Mouse (Mus musculus) common myeloid progenitor, adult 5-6 weeks (primary cell): ENCODE data around the gene Ephb1. TPM values are rescaled to one million over a fixed set of nuclear protein-coding genes. Genes with fewer than 3 reads are reported as not detected.
A peak's percentile ranks its signal among the peaks of the same experiment; 100 is the strongest.

Experiments
- ATAC-seq: replicated peaks from 2 replicates; pipeline ENCODE4 v1.8.0; 2016; ENCODE audit warnings: low read depth, mild to moderate bottlenecking, moderate TSS enrichment, inconsistent platforms; ENCODE audit not compliant: poor library complexity, severe bottlenecking
- total RNA-seq: library from RNA; stranded (forward); fragments of 200-1000, 187-1606 nt; gene quantifications from 2 replicates; pipeline ENCODE4 v1.2.3, GENCODE M21; 2017

Ephb1 gene
- total RNA-seq, 1 experiment from 2014 or later, result not detected

- peak; percentile 93 for ATAC-seq
Observed at GRCm38 (mm10) chr9:102006539-102006938, 348.0 kb downstream of the Ephb1 start.

GRCm38 (mm10) chr9:102002920-102003319 lies 351.6 kb downstream of the Ephb1 start:
- no peak for ATAC-seq

GRCm38 (mm10) chr9:102002186-102002585 lies 352.3 kb downstream of the Ephb1 start:
- no peak for ATAC-seq

- ATAC-seq, result no peak
Observed at GRCm38 (mm10) chr9:102001633-102002165, 352.8 kb downstream of the Ephb1 start.

GRCm38 (mm10) chr9:101999690-102000089 lies 354.8 kb downstream of the Ephb1 start:
- ATAC-seq, result no peak

- ATAC-seq, result no peak
Observed at GRCm38 (mm10) chr9:101996771-101997500, 357.6 kb downstream of the Ephb1 start.

GRCm38 (mm10) chr9:101996183-101996582 lies 358.3 kb downstream of the Ephb1 start:
- peak; percentile 9; the same call in 1 of the 2 replicates for ATAC-seq

- ATAC-seq, result peak; percentile 84
Observed at GRCm38 (mm10) chr9:101995423-101996156, 358.9 kb downstream of the Ephb1 start.

GRCm38 (mm10) chr9:101994086-101994485 lies 360.4 kb downstream of the Ephb1 start:
- no peak for ATAC-seq

GRCm38 (mm10) chr9:101990836-101991235 lies 363.7 kb downstream of the Ephb1 start:
- ATAC-seq, result no peak

- ATAC-seq, result no peak
Observed at GRCm38 (mm10) chr9:101990032-101990431, 364.5 kb downstream of the Ephb1 start.

- ATAC-seq, result peak; percentile 63
Observed at GRCm38 (mm10) chr9:101986910-101987309, 367.6 kb downstream of the Ephb1 start.

- no peak for ATAC-seq
Observed at GRCm38 (mm10) chr9:101982378-101982777, 372.1 kb downstream of the Ephb1 start.

GRCm38 (mm10) chr9:101981161-101981560 lies 373.3 kb downstream of the Ephb1 start:
- ATAC-seq, result no peak

GRCm38 (mm10) chr9:101976884-101977465 lies 377.5 kb downstream of the Ephb1 start:
- ATAC-seq, result no peak

- ATAC-seq, result peak; percentile 80
Observed at GRCm38 (mm10) chr9:101972314-101972713, 382.2 kb downstream of the Ephb1 start.

- ATAC-seq, result peak; percentile 82
Observed at GRCm38 (mm10) chr9:101971806-101972205, 382.7 kb downstream of the Ephb1 start.

GRCm38 (mm10) chr9:101956228-101956627 lies 398.3 kb downstream of the Ephb1 start:
- no peak for ATAC-seq

- no peak for ATAC-seq
Observed at GRCm38 (mm10) chr9:101954529-101954928, 400.0 kb downstream of the Ephb1 start.

GRCm38 (mm10) chr9:101950101-101950500 lies 404.4 kb downstream of the Ephb1 start:
- 0 out of 2 replicates have a peak, but pooled peaks have one; percentile 1 for ATAC-seq

- ATAC-seq, result peak; percentile 22; the same call in 1 of the 2 replicates
Observed at GRCm38 (mm10) chr9:101945814-101946213, 408.7 kb downstream of the Ephb1 start.
